Mouse (Mus musculus) urinary bladder, postnatal 0 days (tissue): ENCODE data around the gene Eif6. TPM values are rescaled to one million over a fixed set of nuclear protein-coding genes. Genes with fewer than 3 reads are reported as not detected.

Experiments used
- polyA plus RNA-seq: library from polyadenylated mRNA; unstranded; fragments of >200 nt; fragmentation: Nextera tagmentation; extraction: Ambion mirVana; gene quantifications from 2 replicates; pipeline ENCODE4 v1.2.1, GENCODE M21; 2015

Gene Eif6
- 139 and 163 TPM in 2 replicates for polyA plus RNA-seq

DNA sequence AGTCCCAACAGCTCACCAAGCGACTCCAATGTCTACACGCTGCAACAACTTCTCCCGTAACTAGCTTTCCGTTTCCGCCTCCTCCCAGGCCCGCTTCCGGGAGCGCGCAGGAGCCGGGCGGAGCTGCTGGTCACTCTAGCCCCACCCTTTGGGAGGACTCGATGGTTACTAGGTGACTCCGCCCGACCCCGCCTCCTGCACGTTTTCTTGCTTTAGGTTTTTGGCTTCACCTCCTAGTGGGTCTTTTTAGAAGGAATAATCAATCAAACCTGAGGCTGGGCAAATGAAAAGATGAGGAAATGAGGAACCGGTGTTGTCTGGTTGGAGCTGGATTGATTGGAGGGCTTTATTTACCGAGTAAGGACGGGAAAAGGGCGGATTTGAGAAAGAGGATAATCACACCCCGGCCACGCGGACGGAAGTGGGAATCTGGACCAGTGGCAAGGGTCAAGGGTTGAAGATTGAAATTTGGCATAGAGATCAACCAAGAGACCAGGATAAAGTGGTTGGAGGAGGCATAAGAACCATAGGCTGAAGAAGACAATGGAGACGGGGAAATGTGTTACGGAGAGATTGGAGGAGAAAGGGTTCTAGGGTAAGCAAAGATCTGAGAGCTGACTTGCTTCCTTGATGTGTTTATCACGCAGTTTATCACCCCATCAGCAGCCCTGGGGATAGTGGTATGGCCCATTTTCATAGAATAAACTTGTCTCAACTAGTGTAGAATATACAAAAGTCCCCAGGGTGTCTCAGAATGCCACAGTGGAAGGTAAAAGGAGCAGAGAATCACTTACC is at the start of gene Eif6:
Eif6 (minus strand) TSS at position 296 of the 795 bp plus-strand sequence.

DNA sequence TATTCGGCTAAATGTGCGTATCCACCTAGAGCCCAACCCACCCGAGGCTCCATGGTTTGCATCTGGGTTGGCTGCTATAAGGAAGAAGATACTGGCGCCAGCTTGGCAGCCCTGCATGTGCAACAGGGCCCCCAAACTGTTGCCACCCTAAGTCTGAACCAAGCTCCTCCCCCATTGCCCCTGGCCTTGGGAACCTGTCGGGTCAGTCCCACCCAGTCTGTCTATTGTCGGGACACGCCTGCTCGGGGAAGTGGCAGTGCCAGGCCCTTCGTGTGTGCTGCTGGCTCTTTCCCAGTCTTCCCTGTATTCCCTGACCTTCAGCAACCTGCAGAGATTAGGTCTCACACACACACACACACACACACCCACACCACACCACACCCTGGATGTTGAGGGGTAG is 8.0 kb upstream of the Eif6 start, which contains the start of gene Fam83c:
Fam83c (minus strand) TSS at position 123 of the 400 bp plus-strand sequence.

DNA sequence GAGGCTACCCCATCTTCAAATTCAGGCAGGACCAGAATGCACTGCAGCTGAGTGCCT is 7.5 kb downstream of the Eif6 start, which contains the start of gene BC029722:
BC029722 (minus strand) TSS at position 35 of the 57 bp plus-strand sequence.

DNA sequence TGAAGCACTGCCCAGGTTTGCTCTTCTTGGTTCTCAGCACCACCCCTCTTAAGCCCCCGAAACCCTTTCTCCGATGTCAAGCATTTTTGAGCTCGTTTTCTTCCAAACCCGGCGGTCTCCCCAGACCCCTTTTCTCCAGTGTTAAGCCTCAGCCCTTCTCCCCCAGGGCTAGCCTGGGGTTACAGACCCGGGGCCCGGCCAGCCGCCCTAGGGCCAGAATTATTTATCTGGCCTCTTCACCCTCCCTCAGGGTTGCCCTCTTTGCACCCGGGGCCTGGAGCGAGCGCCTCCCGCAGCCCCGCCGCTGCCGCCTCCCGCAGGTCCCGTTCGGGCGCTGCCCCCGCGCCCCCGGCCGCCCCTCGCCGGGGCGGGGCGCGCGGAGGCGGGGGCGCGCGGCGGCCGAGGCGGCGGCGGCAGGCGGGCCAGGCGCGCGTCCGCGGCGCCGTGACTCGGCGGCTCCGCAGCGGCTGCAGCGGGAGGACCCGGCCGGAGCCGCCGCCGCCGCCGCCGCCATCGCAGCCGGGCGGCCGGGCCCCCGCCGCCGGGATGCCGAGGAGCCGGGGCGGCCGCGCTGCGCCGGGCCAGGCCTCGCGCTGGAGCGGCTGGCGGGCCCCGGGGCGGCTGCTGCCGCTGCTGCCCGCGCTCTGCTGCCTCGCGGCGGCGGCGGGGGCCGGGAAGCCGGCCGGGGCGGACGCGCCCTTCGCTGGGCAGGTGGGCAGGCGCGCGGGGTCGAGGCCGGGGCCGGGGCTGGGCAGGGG is 51.6 kb downstream of the Eif6 start, which contains the start of gene Mmp24:
Mmp24 (plus strand) TSS at position 416 of the 758 bp plus-strand sequence.

Other genes with a start within 250 kb of the Eif6 start
- 17.9 and 18.7 TPM in 2 replicates for gene Gss, start 234.1 kb downstream of the Eif6 start, polyA plus RNA-seq
- gene Myh7b, start 215.7 kb downstream of the Eif6 start, polyA plus RNA-seq: 0.11 and 0.23 TPM in 2 replicates
- gene Trpc4ap, start 134.5 kb downstream of the Eif6 start, polyA plus RNA-seq: 67.5 and 69.9 TPM in 2 replicates
- 23.0 and 25.7 TPM in 2 replicates for gene Edem2, start 97.5 kb downstream of the Eif6 start, polyA plus RNA-seq
- gene Gm17581, start 91.1 kb downstream of the Eif6 start, polyA plus RNA-seq: not detected in 2 replicates
- 7.4 and 8.4 TPM in 2 replicates for gene Procr, start 75.8 kb downstream of the Eif6 start, polyA plus RNA-seq
- 0.04 and 0.07 TPM in 2 replicates for gene Mmp24, start 51.6 kb downstream of the Eif6 start, polyA plus RNA-seq
- gene BC029722, start 7.5 kb downstream of the Eif6 start, polyA plus RNA-seq: 36.9 and 43.0 TPM in 2 replicates
- 0.11 and 0.14 TPM in 2 replicates for gene Fam83c, start 7.9 kb upstream of the Eif6 start, polyA plus RNA-seq
- 53.2 and 53.6 TPM in 2 replicates for gene Uqcc1, start 103.4 kb upstream of the Eif6 start, polyA plus RNA-seq
- 0.21 TPM in 1 of 2 replicates, not detected in the other for gene Gm15557, start 113.8 kb upstream of the Eif6 start, polyA plus RNA-seq
- gene Gdf5, start 118.4 kb upstream of the Eif6 start, polyA plus RNA-seq: 14.6 and 16.2 TPM in 2 replicates
- gene Cep250, start 129.5 kb upstream of the Eif6 start, polyA plus RNA-seq: 4.9 and 6.3 TPM in 2 replicates
- gene 6430550D23Rik, start 181.1 kb upstream of the Eif6 start, polyA plus RNA-seq: 0.18 and 0.23 TPM in 2 replicates
- 121 and 140 TPM in 2 replicates for gene Ergic3, start 181.1 kb upstream of the Eif6 start, polyA plus RNA-seq
- gene Fer1l4, start 226.0 kb upstream of the Eif6 start, polyA plus RNA-seq: 10.7 and 11.6 TPM in 2 replicates
- gene Spag4, start 238.2 kb upstream of the Eif6 start, polyA plus RNA-seq: 1.2 and 1.8 TPM in 2 replicates